Mouse (Mus musculus) frontal cortex, postnatal 36 days (tissue): ENCODE results near the gene Crym.

Experiments used
- DNase-seq, 2 experiments: peaks; one replicate each; pipeline ENCODE4 v3.0.0; 2022; ENCODE audit warnings: low spot score in 2 of 2

Crym gene

DNA sequence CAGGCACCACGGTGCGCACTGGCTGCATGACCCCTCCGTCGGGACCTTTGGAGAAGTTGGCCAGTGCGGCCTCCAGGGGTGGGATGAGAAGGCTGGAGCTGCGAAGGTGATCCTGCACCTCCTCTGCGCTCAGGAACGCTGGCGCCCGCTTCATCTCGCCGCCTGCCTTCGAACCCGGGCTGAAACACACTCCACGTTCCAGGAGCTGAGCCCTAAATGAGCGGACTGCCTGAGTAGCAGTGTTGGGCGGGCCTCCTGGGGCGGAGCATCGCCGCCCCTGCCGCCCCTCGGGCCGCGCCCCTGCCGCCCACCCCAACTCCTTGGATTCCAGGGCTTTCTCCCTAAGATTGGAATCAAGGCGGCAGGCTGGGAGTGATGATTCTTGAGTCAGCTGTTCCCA is at the start of gene Crym:
Gene Crym, minus strand, starts transcription at position 341 of the 400 bp plus-strand sequence.
- DNase-seq, result peak in 1 of 2 experiments; percentile 28

GRCm38 (mm10) chr7:120241092-120241491 is 39.2 kb upstream of the Crym start:
- DNase-seq, result no peak

DNA sequence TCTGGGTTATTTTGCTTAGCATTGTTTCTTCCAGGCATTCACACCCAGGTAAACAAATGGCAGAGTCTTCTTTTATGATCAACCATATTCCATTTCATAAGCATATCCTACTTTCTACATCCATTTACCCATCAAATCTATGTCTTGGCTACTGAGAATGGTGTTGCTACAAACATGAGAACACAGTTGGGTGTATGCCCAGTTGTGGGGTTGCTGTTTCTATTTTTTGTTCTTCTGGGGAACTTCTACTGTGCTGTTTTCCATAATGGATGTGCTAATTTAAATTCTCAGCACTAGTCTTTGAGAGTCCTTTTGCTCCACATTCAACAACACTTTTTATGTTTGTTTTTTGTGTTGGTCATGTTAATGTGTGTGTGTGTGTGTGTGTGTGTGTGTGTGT is 26.6 kb upstream of the Crym start:
- DNase-seq, result peak; percentile 23 to 71

- DNase-seq, result no peak
These were observed 4.1 kb upstream of the Crym start for GRCm38 (mm10) chr7:120205989-120206388.

- DNase-seq, result peak; percentile 84 to 90
These were observed 1.9 kb upstream of the Crym start, which contains the start of gene Abca14 for GRCm38 (mm10) chr7:120203789-120204188. Gene Abca14 (plus strand): TSS chr7:120203961.

DNA sequence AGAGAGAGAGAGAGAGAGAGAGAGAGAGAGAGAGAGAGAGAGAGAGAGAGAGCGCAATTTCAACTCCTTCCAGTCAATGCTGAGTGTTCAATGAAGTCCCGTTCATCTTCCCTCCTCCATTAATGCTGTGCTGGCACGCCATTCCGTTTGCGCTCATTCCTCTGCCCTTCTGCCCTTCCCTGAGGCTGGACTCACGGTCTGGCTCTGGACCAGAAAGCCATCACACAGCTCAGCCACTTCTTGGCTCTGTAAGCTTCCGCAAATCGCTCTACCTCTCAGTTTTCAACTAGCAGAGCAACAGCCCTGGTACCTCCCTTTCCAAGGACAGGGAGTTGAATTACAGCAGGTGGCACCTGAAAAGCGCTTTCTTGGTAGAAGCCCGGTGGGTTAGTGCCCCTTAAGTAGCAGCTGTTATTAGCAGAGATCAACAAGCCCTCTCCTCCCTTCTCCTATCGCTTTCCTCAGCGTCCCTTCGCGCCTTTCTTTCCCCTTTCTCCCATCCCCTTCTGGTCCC is 623 bp downstream of the Crym start:
- no peak for DNase-seq

- DNase-seq, result no peak
These were observed 6.7 kb downstream of the Crym start for GRCm38 (mm10) chr7:120195207-120195606.

DNA sequence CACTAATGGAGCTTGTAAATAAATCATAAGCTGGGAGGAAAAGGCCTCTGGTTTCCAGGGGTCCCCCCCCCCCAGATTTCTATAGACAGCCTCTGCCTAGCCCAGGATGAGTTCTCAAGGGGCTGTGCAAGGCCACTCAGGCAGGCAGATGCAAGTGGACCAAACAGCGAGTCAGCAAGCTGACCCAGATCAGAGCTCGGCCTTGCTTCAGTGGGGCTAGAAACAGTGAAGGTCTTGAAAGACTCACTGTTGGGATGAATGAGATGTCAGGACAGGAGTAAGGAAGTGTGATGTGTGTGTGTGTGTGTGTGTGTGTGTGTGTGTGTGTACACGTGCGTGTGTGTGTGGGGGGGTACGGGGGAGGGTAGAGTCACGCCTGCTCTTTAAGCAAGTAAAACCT is 9.1 kb downstream of the Crym start:
- DNase-seq, result no peak

- DNase-seq, result no peak
These were observed 9.7 kb downstream of the Crym start for GRCm38 (mm10) chr7:120192207-120192606.

DNA sequence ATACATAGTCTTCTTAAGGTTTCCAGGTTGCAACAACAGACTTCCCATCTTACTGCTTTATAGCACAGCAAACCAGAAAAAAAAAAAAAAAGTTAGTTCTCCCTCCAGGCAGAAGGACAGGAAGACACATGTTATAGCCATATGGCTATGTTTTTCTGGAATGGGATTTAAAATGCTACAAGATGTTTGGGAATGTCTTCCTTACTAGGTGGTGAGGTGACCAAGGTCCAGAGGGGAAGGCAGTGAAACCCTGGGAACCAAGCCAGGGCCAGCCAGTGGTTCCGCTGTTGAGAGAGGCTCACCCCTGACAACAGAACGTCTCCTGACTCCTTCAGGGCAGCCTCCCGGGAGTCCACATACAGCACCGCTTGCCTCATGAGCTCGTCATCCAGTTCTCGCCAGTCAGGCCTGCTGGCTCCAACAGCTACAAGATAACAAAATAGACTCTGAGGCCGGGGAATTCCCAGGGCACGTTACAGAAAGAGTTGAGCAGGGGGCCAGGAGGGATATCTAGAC is 11.7 kb downstream of the Crym start:
- DNase-seq, result no peak

- no peak for DNase-seq
These were observed 12.4 kb downstream of the Crym start for GRCm38 (mm10) chr7:120189369-120190149.

DNA sequence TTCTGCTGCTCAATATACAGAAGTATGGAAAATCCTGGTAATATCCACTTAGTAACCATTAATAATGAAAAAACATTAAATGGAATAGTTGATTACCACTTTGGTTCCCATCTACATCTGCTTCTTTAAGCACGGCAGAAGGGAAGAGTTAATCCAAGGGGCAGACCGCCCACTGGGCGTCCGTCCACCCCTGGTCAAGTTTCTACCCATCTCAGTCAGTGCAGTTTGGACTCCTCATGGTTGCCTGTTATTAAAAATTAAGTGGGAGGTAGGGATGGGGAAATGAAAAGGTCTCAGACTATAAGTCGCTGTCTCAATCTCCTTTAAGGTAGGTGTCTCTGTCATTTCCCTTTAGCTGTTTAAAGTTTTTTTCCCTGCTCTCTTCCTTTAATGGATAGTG is 13.0 kb downstream of the Crym start:
- no peak for DNase-seq

DNA sequence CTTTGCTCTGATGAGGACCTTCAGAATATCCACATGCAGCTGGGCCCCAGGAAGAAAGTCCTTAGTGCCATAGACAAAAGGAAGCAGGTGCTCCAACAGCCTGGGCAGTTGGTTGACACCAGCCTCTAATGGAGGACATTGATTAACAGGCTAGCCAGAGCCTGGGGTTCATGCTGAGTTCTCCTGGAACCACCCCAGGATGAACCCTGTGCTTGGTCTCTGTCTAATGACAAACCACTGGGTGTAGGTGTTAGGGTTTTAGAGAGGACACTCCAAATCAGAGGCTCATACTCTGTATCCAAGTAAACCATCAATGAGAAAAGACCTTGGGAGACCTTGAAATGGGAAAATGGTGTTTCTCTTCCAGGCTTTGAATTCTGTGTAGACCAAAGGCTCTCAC is 19.0 kb downstream of the Crym start:
- no peak for DNase-seq

GRCm38 (mm10) chr7:120181401-120182230 is 20.3 kb downstream of the Crym start:
- DNase-seq, result no peak

- no peak for DNase-seq
These were observed 21.4 kb downstream of the Crym start for GRCm38 (mm10) chr7:120180547-120180946.

DNA sequence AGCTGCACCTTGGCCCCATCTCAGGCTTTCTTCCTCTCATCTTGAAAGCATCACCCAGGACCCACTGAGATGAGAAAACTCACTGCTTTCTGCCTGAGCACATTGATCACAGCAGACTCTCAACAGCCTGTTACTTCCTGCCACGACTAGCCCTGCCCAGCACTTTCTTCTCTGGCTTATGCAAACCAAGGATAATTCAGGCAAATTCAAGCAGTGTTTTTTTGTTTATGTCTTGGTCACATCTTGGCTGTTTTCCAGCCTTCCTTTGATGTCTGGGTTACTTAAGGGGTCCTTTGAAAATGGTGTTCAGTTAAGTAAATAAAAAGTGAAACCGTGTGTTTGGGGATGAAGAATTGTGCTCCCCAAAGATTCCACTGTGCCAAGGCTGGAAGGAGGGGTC is 23.0 kb downstream of the Crym start:
- DNase-seq, result no peak

DNA sequence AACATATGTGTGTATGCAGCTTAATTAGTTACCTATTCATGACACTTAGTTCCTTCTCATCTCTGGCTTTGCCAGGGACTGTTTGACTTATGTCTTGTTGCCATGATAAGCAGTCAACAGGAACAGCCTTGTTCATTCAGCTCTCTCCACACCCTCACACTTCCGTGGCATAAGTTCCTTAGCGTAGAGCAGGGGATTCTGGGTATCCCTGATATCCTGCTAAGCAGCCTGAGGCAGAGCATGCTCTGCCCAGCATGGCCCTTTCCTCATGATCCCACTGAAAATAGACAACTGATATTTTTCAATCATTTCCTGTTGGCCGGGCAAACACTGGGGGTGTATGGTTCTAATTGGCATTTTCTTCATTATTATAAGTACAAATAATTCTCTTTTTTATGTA is 24.3 kb downstream of the Crym start:
- DNase-seq, result no peak

DNA sequence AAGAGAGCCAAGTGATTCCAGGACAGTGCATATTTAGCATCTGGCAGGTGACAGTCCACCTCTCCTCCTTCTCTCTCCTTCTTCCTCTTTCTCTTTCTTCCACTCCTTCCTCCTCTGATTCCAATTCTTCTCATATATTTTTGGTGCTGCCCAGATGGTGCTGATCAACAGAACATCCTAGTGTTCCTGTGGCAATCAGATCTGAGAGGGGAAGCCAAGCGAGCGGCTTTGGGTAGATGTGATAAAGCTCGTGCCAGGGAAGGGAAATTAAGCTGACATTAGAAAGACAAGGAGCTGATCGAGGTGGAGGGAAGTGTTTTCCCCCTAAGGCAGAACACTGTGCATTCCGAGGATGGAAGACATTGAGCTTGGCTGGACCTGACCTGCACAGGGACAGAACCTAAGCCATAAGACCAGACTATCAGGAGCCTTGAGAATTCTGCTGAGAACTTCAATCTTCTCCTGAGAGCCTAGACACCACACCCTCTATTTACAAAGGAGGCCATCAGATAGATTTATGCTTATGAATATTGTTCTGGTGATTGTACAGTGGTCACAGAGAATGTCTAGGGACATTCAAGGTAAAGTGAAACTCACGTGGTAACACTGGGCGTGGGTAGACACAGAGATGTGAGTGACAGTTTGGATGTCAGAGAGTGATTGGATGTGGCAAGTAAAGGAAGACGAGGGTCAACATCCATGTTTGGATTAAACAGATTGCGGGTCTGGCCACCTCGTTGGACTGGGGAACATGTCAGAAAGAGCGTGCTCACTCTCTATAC is 27.0 kb downstream of the Crym start:
- DNase-seq, result no peak

GRCm38 (mm10) chr7:120173603-120174244 is 28.2 kb downstream of the Crym start, which contains the start of gene Anks4b:
Gene Anks4b (plus strand): TSS chr7:120173858.
- no peak for DNase-seq

DNA sequence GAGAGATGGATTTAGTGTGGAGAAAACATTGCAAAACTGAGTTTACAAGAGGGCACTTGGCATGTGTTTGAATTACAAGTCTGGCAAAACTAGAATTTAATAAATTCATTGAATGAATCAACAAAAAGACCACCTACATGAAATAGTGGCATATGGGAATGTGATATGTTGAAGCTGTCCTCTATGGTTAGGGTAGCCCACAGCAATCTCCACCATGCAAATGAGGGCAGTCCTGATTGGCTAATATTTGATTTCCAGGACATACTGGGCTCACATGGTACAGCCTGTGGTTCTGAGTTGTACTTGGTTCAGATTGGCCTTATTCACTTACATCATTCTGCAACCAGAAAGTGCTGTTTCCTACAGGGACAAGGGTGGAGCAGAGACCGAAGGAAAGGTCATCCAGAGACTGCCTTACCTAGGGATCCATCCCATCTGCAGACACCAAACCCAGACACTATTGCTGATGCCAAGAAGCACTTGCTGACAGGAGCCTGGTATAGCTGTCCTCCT is 29.7 kb downstream of the Crym start:
- DNase-seq, result no peak
